Mouse (Mus musculus) neural tube, embryonic 13.5 days (tissue): ENCODE measurements around the gene Erp44. TPM values are rescaled to one million over a fixed set of nuclear protein-coding genes. Genes with fewer than 3 reads are reported as not detected.

ENCODE experiments used
- ATAC-seq: fragments of 200-750 bp; cut with Nextera tagmentation; 2 replicates; pipeline ENCODE4 v1.8.0; 2017; ENCODE audit warnings: low read depth, mild to moderate bottlenecking, moderate TSS enrichment, moderate library complexity
- H3K27ac ChIP-seq: fragments of 300-500 bp; sonication (generic); replicated peaks from 2 replicates; pipeline ENCODE4 v1.5.1; 2015; ENCODE audit warnings: moderate library complexity, mild to moderate bottlenecking, inconsistent platforms
- H3K27me3 ChIP-seq: fragments of 300-500 bp; sonication (generic); 2 replicates; pipeline ENCODE4 v1.6.1; 2015; ENCODE audit warnings: mild to moderate bottlenecking, inconsistent platforms
- H3K36me3 ChIP-seq: fragments of 300-500 bp; sonication (generic); 2 replicates; pipeline ENCODE4 v1.6.1; 2015; ENCODE audit warnings: mild to moderate bottlenecking, inconsistent platforms
- H3K4me1 ChIP-seq: fragments of 300-500 bp; sonication (generic); replicated peaks from 2 replicates; pipeline ENCODE4 v1.6.1; 2015; ENCODE audit warnings: inconsistent platforms
- H3K4me2 ChIP-seq: fragments of 300-500 bp; sonication (generic); 2 replicates; pipeline ENCODE4 v1.6.1; 2015; ENCODE audit warnings: inconsistent platforms, mild to moderate bottlenecking, moderate library complexity
- H3K4me3 ChIP-seq: fragments of 300-500 bp; sonication (generic); 2 replicates; pipeline ENCODE4 v1.5.1; 2015; ENCODE audit warnings: mild to moderate bottlenecking, inconsistent platforms
- H3K9ac ChIP-seq: fragments of 300-500 bp; sonication (generic); 2 replicates; pipeline ENCODE4 v1.6.1; 2015; ENCODE audit warnings: moderate library complexity, mild to moderate bottlenecking, inconsistent platforms
- H3K9me3 ChIP-seq: fragments of 300-500 bp; sonication (generic); 2 replicates; pipeline ENCODE4 v1.6.1; 2016; ENCODE audit warnings: inconsistent platforms
- WGBS: fragments of 180-500 bp; shearing (Covaris S2); methylation state at CpG from one replicate; pipeline ENCODE4 v1.1.7; 2015; 5-methylcytosine and 5-hydroxymethylcytosine counted together
- polyA plus RNA-seq: library from polyadenylated mRNA; unstranded; fragments of >200 nt; fragmentation: Nextera tagmentation; extraction: Ambion mirVana; gene quantifications from 2 replicates; pipeline ENCODE4 v1.2.1, GENCODE M21; 2015

The Erp44 gene
- polyA plus RNA-seq, 1 experiment from 2014 or later: 68.3 TPM

DNA sequence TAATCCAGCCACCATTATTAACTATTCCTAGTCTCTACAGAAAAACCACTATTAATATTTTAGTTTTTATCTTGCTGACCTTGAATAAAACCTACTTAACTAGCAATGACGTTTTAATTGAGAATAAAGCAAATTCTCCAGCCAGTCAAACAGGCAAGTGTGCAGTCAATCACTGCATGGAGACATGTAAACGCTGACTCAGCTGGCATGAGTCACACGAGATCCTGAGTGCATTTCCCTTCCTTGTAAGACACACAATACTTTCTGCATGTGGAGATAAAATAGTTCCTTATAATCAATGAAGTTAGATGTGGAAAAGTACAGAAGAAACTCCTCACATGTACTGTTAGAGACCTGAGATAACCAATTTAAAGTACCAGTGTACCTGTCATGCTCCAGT lies 53.8 kb downstream of the Erp44 start:
- no peaks in the 10 kb centered on the region for H3K27me3 ChIP-seq
- H3K4me2 ChIP-seq: no peak overlapping the region
- H3K9me3 ChIP-seq: no peaks in the 10 kb centered on the region
- H3K4me3 ChIP-seq: no peak overlapping the region
- no peak overlapping the region for H3K27ac ChIP-seq
- no peaks in the 10 kb centered on the region for H3K36me3 ChIP-seq
- H3K9ac ChIP-seq: no peak overlapping the region
- WGBS: 61% methylated on average over 3 of the region's 3 CpGs
- H3K4me1 ChIP-seq: no peaks in the 10 kb centered on the region
- no peak for ATAC-seq

DNA sequence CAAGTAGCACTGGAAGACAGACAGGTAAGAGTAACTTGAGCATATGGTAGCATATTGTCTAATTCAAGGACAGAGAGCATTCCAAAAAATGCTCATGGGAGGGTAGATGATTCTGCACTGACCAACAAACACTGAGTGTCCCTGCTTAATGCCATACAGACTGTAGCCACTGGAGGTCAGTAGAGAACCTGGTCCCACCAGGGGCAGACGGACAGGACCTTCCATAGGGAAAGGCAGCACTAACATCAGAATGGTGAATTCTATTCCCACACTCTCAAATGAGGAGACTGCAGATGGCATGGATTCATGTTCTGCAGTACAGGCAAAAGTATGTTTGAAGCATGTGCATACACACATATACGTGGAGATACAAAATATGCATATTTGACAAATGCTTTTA lies 54.2 kb downstream of the Erp44 start:
- H3K4me3 ChIP-seq: no peak overlapping the region
- no peak overlapping the region for H3K4me2 ChIP-seq
- no peaks in the 10 kb centered on the region for H3K27me3 ChIP-seq
- H3K4me1 ChIP-seq: no peaks in the 10 kb centered on the region
- no peak for ATAC-seq
- H3K36me3 ChIP-seq: no peaks in the 10 kb centered on the region
- WGBS: 15% methylated on average over 2 of the region's 2 CpGs
- H3K27ac ChIP-seq: no peak overlapping the region
- H3K9ac ChIP-seq: no peak overlapping the region
- no peaks in the 10 kb centered on the region for H3K9me3 ChIP-seq

- H3K4me1 ChIP-seq: no peaks in the 10 kb centered on the region
- H3K36me3 ChIP-seq: peaks cover 24% of the 10 kb centered on the region
- no peak overlapping the region for H3K9ac ChIP-seq
- no peaks in the 10 kb centered on the region for H3K9me3 ChIP-seq
- WGBS: 78% methylated on average over 4 of the region's 4 CpGs
- H3K4me2 ChIP-seq: no peak overlapping the region
- no peak overlapping the region for H3K4me3 ChIP-seq
- H3K27ac ChIP-seq: no peak overlapping the region
- no peak for ATAC-seq
- no peaks in the 10 kb centered on the region for H3K27me3 ChIP-seq
Measured at GRCm38 (mm10) chr4:48203564-48203963, 75.8 kb downstream of the Erp44 start.

- Histone ChIP-seq H3K27me3 (no peaks in the 10 kb centered on the region), H3K36me3 (peaks cover 32% of the 10 kb centered on the region), H3K4me2 (no peak overlapping the region), H3K9me3 (no peaks in the 10 kb centered on the region), H3K4me1 (no peaks in the 10 kb centered on the region), H3K9ac (no peak overlapping the region), H3K27ac (no peak overlapping the region), H3K4me3 (no peak overlapping the region)
- 85% methylated on average over 8 of the region's 8 CpGs for whole genome bisulfite sequencing
- ATAC-seq: no peak
Measured at GRCm38 (mm10) chr4:48198447-48198846, 80.9 kb downstream of the Erp44 start.

- no peaks in the 10 kb centered on the region for H3K27me3 ChIP-seq
- H3K4me3 ChIP-seq: no peak overlapping the region
- no peak for ATAC-seq
- no peak overlapping the region for H3K4me2 ChIP-seq
- H3K9ac ChIP-seq: no peak overlapping the region
- no peaks in the 10 kb centered on the region for H3K9me3 ChIP-seq
- no peak overlapping the region for H3K27ac ChIP-seq
- no peaks in the 10 kb centered on the region for H3K4me1 ChIP-seq
- H3K36me3 ChIP-seq: peaks cover 28% of the 10 kb centered on the region
- WGBS: 86% methylated on average over 3 of the region's 3 CpGs
Measured at GRCm38 (mm10) chr4:48197925-48198324, 81.4 kb downstream of the Erp44 start.

- H3K27me3 ChIP-seq: no peaks in the 10 kb centered on the region
- H3K4me2 ChIP-seq: no peak overlapping the region
- no peaks in the 10 kb centered on the region for H3K9me3 ChIP-seq
- WGBS: 90% methylated on average over 8 of the region's 8 CpGs
- H3K4me1 ChIP-seq: peaks cover 13% of the 10 kb centered on the region; the same call in 1 of the 2 replicates
- ATAC-seq: no peak
- H3K9ac ChIP-seq: no peak overlapping the region
- H3K27ac ChIP-seq: no peak overlapping the region
- H3K36me3 ChIP-seq: no peaks in the 10 kb centered on the region; the same call in 1 of the 2 replicates
- no peak overlapping the region for H3K4me3 ChIP-seq
Measured at GRCm38 (mm10) chr4:48182115-48182806, 97.1 kb downstream of the Erp44 start.

DNA sequence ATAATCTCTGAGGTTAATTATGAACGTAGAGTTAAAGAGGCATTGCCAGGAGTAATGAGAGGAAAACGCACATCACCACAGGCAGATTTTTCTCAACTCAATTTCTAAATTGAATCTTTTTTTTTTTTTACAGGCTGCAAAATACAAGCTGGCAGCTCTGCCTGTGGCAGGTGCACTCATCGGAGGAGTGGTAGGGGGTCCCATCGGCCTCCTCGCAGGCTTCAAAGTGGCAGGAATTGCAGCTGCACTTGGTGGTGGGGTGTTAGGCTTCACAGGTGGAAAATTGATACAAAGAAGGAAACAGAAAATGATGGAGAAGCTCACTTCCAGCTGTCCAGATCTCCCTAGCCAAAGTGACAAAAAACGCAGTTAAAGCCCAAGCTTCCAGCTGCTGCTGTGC lies 98.0 kb downstream of the Erp44 start:
- ATAC-seq: peak; percentile 50; the same call in 1 of the 2 replicates
- no peaks in the 10 kb centered on the region for H3K9me3 ChIP-seq
- H3K36me3 ChIP-seq: no peaks in the 10 kb centered on the region; the same call in 1 of the 2 replicates
- H3K4me2 ChIP-seq: no peak overlapping the region
- H3K4me1 ChIP-seq: peaks cover 13% of the 10 kb centered on the region; the same call in 1 of the 2 replicates
- H3K27me3 ChIP-seq: no peaks in the 10 kb centered on the region
- no peak overlapping the region for H3K4me3 ChIP-seq
- H3K27ac ChIP-seq: no peak overlapping the region
- WGBS: 69% methylated on average over 6 of the region's 6 CpGs
- no peak overlapping the region for H3K9ac ChIP-seq

- Histone ChIP-seq H3K9me3 (no peaks in the 10 kb centered on the region), H3K27ac (peak overlapping the region; percentile 57), H3K9ac (no peak overlapping the region), H3K27me3 (no peaks in the 10 kb centered on the region), H3K4me1 (peaks cover 13% of the 10 kb centered on the region; the same call in 1 of the 2 replicates), H3K36me3 (no peaks in the 10 kb centered on the region; the same call in 1 of the 2 replicates), H3K4me3 (no peak overlapping the region), H3K4me2 (no peak overlapping the region)
- ATAC-seq: 0 out of 2 replicates have a peak, but pooled peaks have one; percentile 23
- 22% methylated on average over 2 of the region's 2 CpGs for WGBS
Measured at GRCm38 (mm10) chr4:48180922-48181321, 98.4 kb downstream of the Erp44 start.

- H3K4me1 ChIP-seq: peaks cover 4% of the 10 kb centered on the region; the same call in 1 of the 2 replicates
- no peaks in the 10 kb centered on the region for H3K27me3 ChIP-seq
- no peak overlapping the region for H3K9ac ChIP-seq
- H3K27ac ChIP-seq: no peak overlapping the region
- WGBS: 92% methylated on average over 3 of the region's 3 CpGs
- no peaks in the 10 kb centered on the region for H3K9me3 ChIP-seq
- no peak overlapping the region for H3K4me3 ChIP-seq
- no peaks in the 10 kb centered on the region for H3K36me3 ChIP-seq
- H3K4me2 ChIP-seq: no peak overlapping the region
- ATAC-seq: no peak
Measured at GRCm38 (mm10) chr4:48175666-48176065, 103.7 kb downstream of the Erp44 start.

- no peaks in the 10 kb centered on the region for H3K27me3 ChIP-seq
- WGBS: 89% methylated on average over 5 of the region's 5 CpGs
- no peak for ATAC-seq
Measured at GRCm38 (mm10) chr4:48163851-48164250, 115.5 kb downstream of the Erp44 start.

GRCm38 (mm10) chr4:48160386-48160785 lies 119.0 kb downstream of the Erp44 start:
- Histone ChIP-seq H3K9ac (no peak overlapping the region), H3K27me3 (no peaks in the 10 kb centered on the region), H3K4me3 (no peak overlapping the region), H3K27ac (no peak overlapping the region), H3K4me1 (no peaks in the 10 kb centered on the region), H3K4me2 (no peak overlapping the region), H3K9me3 (no peaks in the 10 kb centered on the region), H3K36me3 (peaks cover 7% of the 10 kb centered on the region; the same call in 1 of the 2 replicates)
- 90% methylated on average over 4 of the region's 4 CpGs for WGBS
- no peak for ATAC-seq

More at GRCm38 (mm10) chr4:48163851-48164250, 115.5 kb downstream of the Erp44 start:
- Histone ChIP-seq H3K9me3 (no peaks in the 10 kb centered on the region), H3K4me3 (no peak overlapping the region), H3K4me2 (no peak overlapping the region), H3K9ac (no peak overlapping the region), H3K36me3 (peaks cover 15% of the 10 kb centered on the region), H3K4me1 (no peaks in the 10 kb centered on the region), H3K27ac (no peak overlapping the region)

GRCm38 (mm10) chr4:48155864-48156263 lies 123.5 kb downstream of the Erp44 start:
- Histone ChIP-seq H3K9me3 (no peaks in the 10 kb centered on the region), H3K4me1 (no peaks in the 10 kb centered on the region), H3K9ac (no peak overlapping the region), H3K27me3 (no peaks in the 10 kb centered on the region), H3K4me3 (no peak overlapping the region), H3K4me2 (no peak overlapping the region), H3K36me3 (peaks cover 7% of the 10 kb centered on the region; the same call in 1 of the 2 replicates), H3K27ac (no peak overlapping the region)
- WGBS: 76% methylated on average over 1 of the region's 1 CpGs
- no peak for ATAC-seq

- Histone ChIP-seq H3K27me3 (no peaks in the 10 kb centered on the region), H3K9me3 (no peaks in the 10 kb centered on the region), H3K4me1 (no peaks in the 10 kb centered on the region), H3K27ac (no peak overlapping the region), H3K9ac (no peak overlapping the region), H3K4me2 (no peak overlapping the region), H3K4me3 (no peak overlapping the region), H3K36me3 (no peaks in the 10 kb centered on the region)
- 90% methylated on average over 5 of the region's 5 CpGs for WGBS
- ATAC-seq: no peak
Measured at GRCm38 (mm10) chr4:48153229-48153628, 126.1 kb downstream of the Erp44 start.
